Mouse (Mus musculus) cerebellum, postnatal 4 days (tissue): Measurements from ENCODE around the gene Nrxn1.

Experiments used
- DNase-seq, 2 experiments: peaks; one replicate each; pipeline ENCODE4 v3.0.0; 2022; ENCODE audit warnings: low spot score in 2 of 2, mixed read lengths in 1 of 2

Nrxn1 gene

GRCm38 (mm10) chr17:91093042-91093080 is at the start of gene Nrxn1:
Gene Nrxn1 (minus strand): TSS chr17:91093071.
- no peak for DNase-seq

GRCm38 (mm10) chr17:91136859-91137258 is 44.0 kb upstream of the Nrxn1 start:
- DNase-seq: no peak

- DNase-seq: no peak
Measured at GRCm38 (mm10) chr17:91112880-91113628, 20.2 kb upstream of the Nrxn1 start.

- no peak for DNase-seq
Measured at GRCm38 (mm10) chr17:91112085-91112484, 19.2 kb upstream of the Nrxn1 start.

GRCm38 (mm10) chr17:91093081-91093875 is 407 bp upstream of the Nrxn1 start:
- DNase-seq: peak; percentile 21 to 40

GRCm38 (mm10) chr17:91092421-91093041 is 340 bp downstream of the Nrxn1 start:
- DNase-seq: peak; percentile 52 to 68

GRCm38 (mm10) chr17:91090631-91091030 is 2.2 kb downstream of the Nrxn1 start:
- DNase-seq: peak in 1 of 2 experiments; percentile 4

GRCm38 (mm10) chr17:91088991-91089390 is 3.9 kb downstream of the Nrxn1 start:
- DNase-seq: no peak

- no peak for DNase-seq
Measured at GRCm38 (mm10) chr17:91088037-91088715, 4.7 kb downstream of the Nrxn1 start.

GRCm38 (mm10) chr17:91086412-91086811 is 6.5 kb downstream of the Nrxn1 start:
- no peak for DNase-seq

- DNase-seq: no peak
Measured at GRCm38 (mm10) chr17:91085416-91085815, 7.5 kb downstream of the Nrxn1 start.

GRCm38 (mm10) chr17:91079096-91079495 is 13.8 kb downstream of the Nrxn1 start:
- DNase-seq: no peak

GRCm38 (mm10) chr17:91074780-91075179 is 18.1 kb downstream of the Nrxn1 start:
- no peak for DNase-seq

GRCm38 (mm10) chr17:91033466-91033865 is 59.4 kb downstream of the Nrxn1 start:
- no peak for DNase-seq

GRCm38 (mm10) chr17:91025061-91025623 is 67.7 kb downstream of the Nrxn1 start:
- DNase-seq: no peak

- DNase-seq: no peak
Measured at GRCm38 (mm10) chr17:91007385-91008089, 85.3 kb downstream of the Nrxn1 start.

GRCm38 (mm10) chr17:91000389-91000788 is 92.5 kb downstream of the Nrxn1 start:
- no peak for DNase-seq

- no peak for DNase-seq
Measured at GRCm38 (mm10) chr17:90999667-91000154, 93.2 kb downstream of the Nrxn1 start.

GRCm38 (mm10) chr17:90997714-90998113 is 95.2 kb downstream of the Nrxn1 start:
- DNase-seq: no peak

GRCm38 (mm10) chr17:90995436-90995835 is 97.4 kb downstream of the Nrxn1 start:
- DNase-seq: no peak

GRCm38 (mm10) chr17:90994247-90994646 is 98.6 kb downstream of the Nrxn1 start:
- no peak for DNase-seq
